Mouse (Mus musculus) lung, adult 2 months (tissue): ENCODE measurements around the gene Prss23.

Experiments
- CTCF ChIP-seq: fragments of 200-500 bp; IDR thresholded peaks from 2 replicates; pipeline ENCODE4 v1.5.1; 2011; ENCODE audit warnings: mild to moderate bottlenecking, low read length, control low read depth; ENCODE audit not compliant: insufficient read depth
- POLR2A ChIP-seq: fragments of 200-500 bp; IDR thresholded peaks from 2 replicates; pipeline ENCODE4 v1.6.1; 2011; ENCODE audit warnings: low read depth, mild to moderate bottlenecking, control low read depth, low read length, borderline replicate concordance; ENCODE audit errors: extremely low read depth

GRCm38 (mm10) chr7:89511921-89512514, 15.0 kb downstream of the Prss23 start:
- no peak for TF ChIP-seq CTCF
- TF ChIP-seq POLR2A, result no peak
